Mouse (Mus musculus): ENCODE measurements around the gene Lilrb4a.

DNA sequence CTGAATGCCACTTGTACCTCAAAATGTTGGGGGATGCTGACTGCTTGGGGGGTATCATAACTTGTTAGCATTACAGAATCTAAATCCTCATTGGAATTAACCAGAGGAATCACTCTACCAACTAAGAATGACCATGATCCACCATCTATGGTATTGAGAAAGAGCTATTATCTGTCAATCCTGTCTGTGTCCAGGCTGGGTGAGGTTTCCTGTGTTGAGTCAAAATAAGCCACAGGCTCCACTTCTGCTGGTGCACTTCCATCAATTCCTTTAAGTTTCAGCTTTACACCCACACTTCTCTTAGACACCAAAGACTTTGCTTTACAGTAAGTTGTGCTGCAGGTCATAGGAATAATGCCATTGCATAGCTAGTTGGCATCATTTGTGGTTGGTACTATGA is 30.7 kb downstream of the Lilrb4a start:
- TF ChIP-seq POLR2A (IDR thresholded peaks at IDR 0.05; ENCODE audit: low read depth, low read length) (no peak), CTCF (IDR thresholded peaks at IDR 0.05; ENCODE audit: extremely low read depth, insufficient read length, insufficient replicate concordance, low read depth, low read length) (no peak)
